Mouse (Mus musculus): ENCODE measurements at regions not wholly inside any gene's neighbourhood (a gene's known extent, or its start where the extent isn't known, plus 50 kb on each side); places are given as distances from the start of the nearest gene placed in this dataset.

GRCm38 (mm10) chr2:71663453-71663852 is 82.0 kb upstream of the Itga6 start:
- ChIA-PET CTCF (interaction anchor here in 1 of 4 experiments (0.6 kb wide), 3 partner anchors 34 to 1829 kb away, joined by 3 to 7 read pairs (median 5); no protein-coding TSS in a partner anchor), POLR2A (interaction anchor here in 3 of 4 experiments (0.6 to 1.6 kb wide), 4 partner anchors 16 to 143 kb away, joined by 3 to 5 read pairs (median 4); partner anchors contain the start of gene Itga6 (in 1 of the 3))

GRCm38 (mm10) chr2:71666927-71667326 is 78.5 kb upstream of the Itga6 start:
- POLR2A ChIA-PET, result interaction anchor here in 1 of 4 experiments (0.9 to 1.5 kb wide), 2 partner anchors 77 to 145 kb away, joined by 3 to 5 read pairs; no protein-coding TSS in a partner anchor

DNA sequence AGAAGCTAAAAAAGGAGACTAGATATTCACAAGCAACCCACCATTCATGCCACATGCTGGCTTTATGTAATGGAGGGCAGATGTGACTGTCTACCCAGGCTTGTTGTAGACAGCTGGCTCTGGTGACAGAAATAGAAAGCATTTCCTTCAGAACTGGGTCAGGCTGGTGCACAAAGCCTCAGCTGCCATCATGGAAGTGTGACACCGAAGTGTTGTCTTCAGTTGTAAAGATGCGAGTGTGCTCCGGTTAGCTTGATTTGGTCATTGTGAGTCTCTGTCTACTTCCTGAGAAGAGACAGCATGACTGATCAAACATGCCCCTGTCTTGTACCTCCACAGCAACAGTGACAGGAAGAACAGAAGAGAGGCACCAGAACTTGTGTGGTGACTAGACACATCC is 77.7 kb upstream of the Itga6 start:
- POLR2A ChIA-PET, result interaction anchor here in 1 of 4 experiments (0.7 to 1.5 kb wide), 2 partner anchors 24 to 145 kb away, joined by 3 read pairs; no protein-coding TSS in a partner anchor
- CTCF ChIA-PET, result no interaction called here

More at GRCm38 (mm10) chr2:71666927-71667326, 78.5 kb upstream of the Itga6 start:
- CTCF ChIA-PET, result no interaction called here

- ChIA-PET CTCF (no interaction called here), POLR2A (no interaction called here)
Measured at GRCm38 (mm10) chr2:71670228-71670790, 75.1 kb upstream of the Itga6 start.

DNA sequence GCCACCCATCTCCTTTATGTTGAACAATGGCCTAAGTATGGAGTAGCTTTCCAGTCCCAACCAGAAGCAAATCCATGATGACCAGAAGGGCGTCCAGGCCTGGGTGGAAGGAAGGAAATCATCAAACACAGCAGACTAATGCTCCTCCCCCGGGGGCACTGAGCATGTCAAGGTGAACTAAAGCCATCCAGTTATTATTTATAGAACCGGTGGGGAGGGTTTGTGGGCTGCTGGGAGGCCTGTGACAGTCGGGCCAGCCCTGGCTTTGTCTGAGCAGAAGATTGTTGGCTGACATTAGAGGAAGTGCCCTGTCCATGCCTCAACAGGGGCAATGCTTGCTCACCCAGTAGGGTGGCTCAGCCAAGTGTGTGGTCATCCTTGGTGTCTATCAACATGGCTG is 74.5 kb upstream of the Itga6 start:
- CTCF ChIA-PET, result no interaction called here
- POLR2A ChIA-PET, result no interaction called here

DNA sequence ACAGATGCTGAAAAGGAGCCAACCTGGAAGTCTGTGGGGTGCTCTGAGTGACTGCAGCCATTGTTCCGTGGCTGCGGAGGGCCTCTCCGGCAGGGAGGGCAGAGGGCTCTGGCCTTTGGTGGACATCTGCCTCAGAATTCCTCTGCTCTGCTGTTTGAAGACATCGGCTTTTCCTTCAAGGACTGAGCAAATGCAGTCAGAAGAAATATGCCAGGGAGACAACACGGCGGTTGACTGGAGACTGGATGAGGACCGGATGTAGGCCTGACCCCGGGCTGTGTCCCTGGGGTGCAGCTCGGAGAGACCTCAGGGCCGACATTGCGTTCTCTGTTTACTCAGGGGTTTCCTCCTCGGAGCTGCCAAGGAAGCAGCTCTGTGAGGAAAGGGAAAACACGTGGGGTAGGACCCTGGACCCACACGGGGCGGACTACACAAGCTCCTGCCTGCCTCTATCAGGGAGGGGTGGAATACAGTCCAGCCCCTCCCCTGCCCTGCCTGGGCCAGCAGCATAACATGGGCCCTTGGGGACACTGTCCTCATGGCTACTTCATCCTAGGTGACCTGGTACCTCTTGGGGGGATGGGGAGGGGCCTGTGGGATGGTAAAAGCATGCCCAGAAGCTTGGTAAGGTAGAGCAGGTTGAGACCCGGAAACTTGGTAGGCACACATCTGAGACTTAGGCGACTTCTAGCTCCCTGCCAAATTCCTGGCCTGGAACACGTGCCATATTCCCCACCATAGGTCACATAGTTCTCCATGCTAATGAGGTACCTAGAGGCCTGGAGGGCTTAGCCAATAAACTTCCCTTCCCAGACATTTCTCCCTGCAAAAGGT is 72.1 kb upstream of the Itga6 start:
- CTCF ChIA-PET, result interaction anchor here in 3 of 4 experiments (0.7 to 1.1 kb wide), 3 partner anchors 64 to 139 kb away, joined by 3 read pairs; no protein-coding TSS in a partner anchor
- POLR2A ChIA-PET, result interaction anchor here in 3 of 4 experiments (0.5 to 2.3 kb wide), 14 partner anchors 14 to 206 kb away, joined by 3 to 8 read pairs (median 4); no protein-coding TSS in a partner anchor

- POLR2A ChIA-PET, result interaction anchor here in 2 of 4 experiments (0.6 to 1.9 kb wide), 3 partner anchors 10 to 24 kb away, joined by 3 to 6 read pairs (median 6); no protein-coding TSS in a partner anchor
- CTCF ChIA-PET, result no interaction called here
Measured at GRCm38 (mm10) chr2:71680746-71681145, 64.7 kb upstream of the Itga6 start.

DNA sequence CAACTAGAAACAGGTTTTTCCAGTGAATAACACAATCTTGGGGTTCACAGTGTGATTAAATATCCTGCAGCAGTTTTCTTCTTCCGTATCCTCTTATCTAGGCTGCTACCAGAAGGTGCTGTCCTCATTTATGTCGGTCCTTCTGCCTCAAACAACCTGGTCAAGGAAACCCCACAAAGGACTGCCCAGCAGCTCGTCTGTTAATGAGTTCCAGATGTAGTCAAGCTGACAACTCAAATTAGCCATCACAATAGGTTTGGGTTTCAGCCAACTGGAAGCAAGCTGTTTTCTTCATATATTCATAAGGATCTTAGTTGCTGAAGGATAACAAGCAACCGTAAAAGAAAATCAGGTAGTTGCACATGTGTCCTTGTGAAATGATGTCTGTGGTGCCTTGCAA is 64.3 kb upstream of the Itga6 start:
- ChIA-PET POLR2A (interaction anchor here in 2 of 4 experiments (0.7 to 1.9 kb wide), 2 partner anchors 10 to 12 kb away, joined by 6 read pairs; no protein-coding TSS in a partner anchor), CTCF (no interaction called here)

- CTCF ChIA-PET, result no interaction called here
- POLR2A ChIA-PET, result interaction anchor here in 1 of 4 experiments (1.0 kb wide), 1 partner anchor 25 kb away, joined by 3 read pairs; no protein-coding TSS in a partner anchor
Measured at GRCm38 (mm10) chr2:71683375-71683774, 62.0 kb upstream of the Itga6 start.

- CTCF ChIA-PET, result interaction anchor here in 1 of 4 experiments (0.5 to 1.3 kb wide), 2 partner anchors 127 to 208 kb away, joined by 3 read pairs; no protein-coding TSS in a partner anchor
- POLR2A ChIA-PET, result interaction anchor here in 1 of 4 experiments (0.6 kb wide), 1 partner anchor 1807 kb away, joined by 4 read pairs; no protein-coding TSS in a partner anchor
Measured at GRCm38 (mm10) chr2:71685239-71685638, 60.2 kb upstream of the Itga6 start.

GRCm38 (mm10) chr2:71689041-71689440 is 56.4 kb upstream of the Itga6 start:
- CTCF ChIA-PET, result no interaction called here
- POLR2A ChIA-PET, result interaction anchor here in 3 of 4 experiments (0.6 to 1.5 kb wide), 6 partner anchors 14 to 827 kb away, joined by 3 to 4 read pairs (median 3); no protein-coding TSS in a partner anchor

GRCm38 (mm10) chr2:71690277-71691161 is 54.9 kb upstream of the Itga6 start:
- ChIA-PET POLR2A (interaction anchor here in 3 of 4 experiments (0.6 to 3.2 kb wide), 14 partner anchors 10 to 487 kb away, joined by 3 to 11 read pairs (median 4); partner anchors contain the start of gene Itga6 (in 1 of the 3)), CTCF (no interaction called here)

- ChIA-PET POLR2A (interaction anchor here in 1 of 4 experiments (0.7 kb wide), 1 partner anchor 10 kb away, joined by 3 read pairs; no protein-coding TSS in a partner anchor), CTCF (no interaction called here)
Measured at GRCm38 (mm10) chr2:71694758-71695310, 50.6 kb upstream of the Itga6 start.
